Mouse (Mus musculus): ENCODE measurements around the gene Fuk. TPM values are rescaled to one million over a fixed set of nuclear protein-coding genes. Genes with fewer than 3 reads are reported as not detected.

The Fuk gene
- total RNA-seq, 2 experiments from 2014 or later, result 18.8 to 18.9 TPM

Other genes with a start within 250 kb of the Fuk start
- 100 to 1,000 TPM; 208 to 219 TPM for gene Mtss1l, start 181.0 kb downstream of the Fuk start, total RNA-seq (2021)
- gene Il34, start 96.6 kb downstream of the Fuk start, total RNA-seq (2021), result 100 to 1,000 TPM; 102 to 106 TPM
- gene Cog4, start 55.9 kb downstream of the Fuk start, total RNA-seq (2021), result 10 to 100 TPM; 54.3 to 58.6 TPM
- 10 to 100 TPM; 61.7 to 63.8 TPM for gene Sf3b3, start 55.7 kb downstream of the Fuk start, total RNA-seq (2021)
- 10 to 100 TPM; 94.4 to 96.8 TPM for gene St3gal2, start 17.4 kb upstream of the Fuk start, total RNA-seq (2021)
- gene Ddx19a, start 95.3 kb upstream of the Fuk start, total RNA-seq (2021), result 10 to 100 TPM; 25.9 to 28.7 TPM
- 10 to 100 TPM; 21.2 to 22.5 TPM for gene Ddx19b, start 129.3 kb upstream of the Fuk start, total RNA-seq (2021)
- 100 to 1,000 TPM in 1 of 2 experiments, 10 to 100 TPM in 1; 94.0 to 102 TPM for gene Aars, start 130.7 kb upstream of the Fuk start, total RNA-seq (2021)
- not detected for gene Exosc6, start 153.9 kb upstream of the Fuk start, total RNA-seq (2021)
- gene Clec18a, start 189.9 kb upstream of the Fuk start, total RNA-seq (2021), result 1 to 10 TPM; 3.6 to 5.5 TPM
- gene Pdpr, start 192.1 kb upstream of the Fuk start, total RNA-seq (2021), result 10 to 100 TPM; 28.0 to 29.3 TPM